Mouse (Mus musculus) liver, embryonic 14.5 days (tissue): ENCODE results near the gene Ttc41. TPM values are rescaled to one million over a fixed set of nuclear protein-coding genes. Genes with fewer than 3 reads are reported as not detected.

ENCODE experiments used
- ATAC-seq: fragments of 200-750 bp; cut with Nextera tagmentation; 2 replicates; pipeline ENCODE4 v1.8.0; 2017; ENCODE audit warnings: moderate number of reproducible peaks, mild to moderate bottlenecking, moderate library complexity; ENCODE audit not compliant: insufficient read depth
- DNase-seq, 3 experiments: peaks; one replicate each; pipeline ENCODE4 v3.0.0-alpha.2; 2012 to 2013; ENCODE audit warnings: low read depth in 3 of 3, low spot score in 3 of 3
- H3K27ac ChIP-seq: fragments of 300-500 bp; sonication (generic); 2 replicates; pipeline ENCODE4 v1.5.1; 2014; ENCODE audit warnings: moderate library complexity, mild to moderate bottlenecking, control low read depth, inconsistent platforms
- H3K27me3 ChIP-seq: fragments of 300-500 bp; sonication (generic); 2 replicates; pipeline ENCODE4 v1.6.1; 2014; ENCODE audit warnings: mild to moderate bottlenecking, low read length, moderate library complexity; ENCODE audit not compliant: control insufficient read depth, insufficient read depth
- H3K36me3 ChIP-seq: fragments of 300-500 bp; sonication (generic); replicated peaks from 2 replicates; pipeline ENCODE4 v1.6.1; 2014; ENCODE audit warnings: low read depth; ENCODE audit not compliant: control insufficient read depth, insufficient read depth
- H3K4me1 ChIP-seq, 2 experiments: fragments of 200-500 bp in 1 of 2; fragments of 300-500 bp in 1 of 2; sonication (generic) in 1 of 2; replicated peaks; 2 replicates each; pipeline ENCODE4 v1.6.1; 2012 to 2014; ENCODE audit warnings: antibody characterized with exemption in 1 of 2, inconsistent platforms in 1 of 2, low read length in 1 of 2; ENCODE audit not compliant: control insufficient read depth in 2 of 2, insufficient read depth in 2 of 2
- H3K4me2 ChIP-seq: fragments of 300-500 bp; sonication (generic); 2 replicates; pipeline ENCODE4 v1.6.1; 2014; ENCODE audit warnings: low read depth, mild to moderate bottlenecking, control low read depth, moderate library complexity
- H3K4me3 ChIP-seq, 2 experiments: fragments of 200-500 bp in 1 of 2; fragments of 300-500 bp in 1 of 2; sonication (generic) in 1 of 2; 2 replicates each; pipeline ENCODE4 v1.5.1; 2012 to 2014; ENCODE audit warnings: low read depth in 2 of 2, low read length in 2 of 2, mild to moderate bottlenecking in 2 of 2, control low read depth in 1 of 2, inconsistent platforms in 1 of 2, moderate library complexity in 1 of 2; ENCODE audit not compliant: insufficient read depth in 1 of 2
- H3K9ac ChIP-seq: fragments of 300-500 bp; sonication (generic); replicated peaks from 2 replicates; pipeline ENCODE4 v1.6.1; 2014; ENCODE audit warnings: mild to moderate bottlenecking, control low read depth, moderate library complexity
- H3K9me3 ChIP-seq: fragments of 300-500 bp; sonication (generic); 2 replicates; pipeline ENCODE4 v1.6.1; 2016; ENCODE audit warnings: low read length, mixed read lengths; ENCODE audit not compliant: control insufficient read depth
- CTCF ChIP-seq: IDR thresholded peaks from 2 replicates; pipeline ENCODE4 v1.5.1; 2016; ENCODE audit warnings: antibody characterized with exemption, low read depth, control low read depth
- EP300 ChIP-seq: IDR thresholded peaks from 2 replicates; pipeline ENCODE4 v1.6.1; 2016; ENCODE audit warnings: antibody characterized with exemption, low read depth
- WGBS: fragments of 180-500 bp; shearing (Covaris S2); extraction: QIAGEN DNeasy Blood & Tissue Kit; methylation state at CpG from one replicate; pipeline ENCODE4 v1.1.7; 2014; ENCODE audit not compliant: insufficient replicate concordance; 5-methylcytosine and 5-hydroxymethylcytosine counted together
- microRNA-seq: library from miRNA; unstranded; fragments of <30 nt; microRNA quantifications from one replicate; pipeline ENCODE4, GENCODE M21; 2016
- polyA plus RNA-seq, 2 experiments: library from polyadenylated mRNA; depleted of rRNA in 1 of 2; stranded (reverse) in 1 of 2; unstranded in 1 of 2; fragments of >200 nt; fragmentation: Nextera tagmentation in 1 of 2; extraction: Ambion mirVana in 1 of 2; gene quantifications; 2 replicates each; pipeline versions ENCODE4 v1.2.1 to v1.2.3; 2012 to 2014

Ttc41 gene
- polyA plus RNA-seq, 2 experiments = 0.39 to 1.0 TPM

DNA sequence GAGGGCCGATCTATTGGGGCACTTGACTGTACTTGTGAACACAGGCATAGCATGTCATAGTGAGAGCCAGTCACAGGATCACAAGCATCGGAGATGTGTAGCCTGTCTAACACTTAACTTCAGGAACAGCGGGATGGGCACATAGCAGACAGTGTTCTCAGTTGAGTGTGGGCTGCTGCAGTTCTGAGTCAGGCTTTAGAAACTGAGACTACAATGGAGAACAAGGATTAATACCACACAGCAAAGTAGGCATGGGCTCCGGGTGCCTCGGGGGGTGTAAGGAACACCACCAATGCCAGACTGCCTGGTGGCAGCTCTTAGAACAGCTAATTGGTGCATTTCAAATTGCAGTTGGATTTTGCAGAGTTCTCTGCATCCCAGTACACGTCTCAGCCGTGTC, 115.4 kb downstream of the Ttc41 start:
- WGBS = 77% methylated on average over 7 of the region's 7 CpGs
- H3K36me3 ChIP-seq = no peaks in the 10 kb centered on the region
- DNase-seq (no peak), ATAC-seq (no peak)
- 0 out of 4 replicates have a peak, but pooled peaks cover 0 to 6% of the 10 kb centered on the region in 2 experiments for H3K4me1 ChIP-seq
- no peak overlapping the region for H3K4me2 ChIP-seq
- H3K9ac ChIP-seq = no peak overlapping the region
- TF ChIP-seq CTCF (no peak), EP300 (no peak)
- H3K27me3 ChIP-seq = no peaks in the 10 kb centered on the region
- no peak overlapping the region for H3K27ac ChIP-seq
- H3K9me3 ChIP-seq = no peaks in the 10 kb centered on the region
- no peak overlapping the region for H3K4me3 ChIP-seq

- no peak overlapping the region for H3K4me3 ChIP-seq
- 0 out of 4 replicates have a peak, but pooled peaks cover 0 to 3% of the 10 kb centered on the region in 2 experiments for H3K4me1 ChIP-seq
- H3K4me2 ChIP-seq = no peak overlapping the region
- no peaks in the 10 kb centered on the region for H3K36me3 ChIP-seq
- no peak for DNase-seq
- H3K27me3 ChIP-seq = no peaks in the 10 kb centered on the region
- 85% methylated on average over 6 of the region's 6 CpGs for WGBS
- H3K9me3 ChIP-seq = no peaks in the 10 kb centered on the region
- TF ChIP-seq CTCF (no peak), EP300 (no peak)
- H3K27ac ChIP-seq = no peak overlapping the region
- H3K9ac ChIP-seq = no peak overlapping the region
- ATAC-seq = no peak
Measured at GRCm38 (mm10) chr10:86824093-86824492, 118.5 kb downstream of the Ttc41 start.

GRCm38 (mm10) chr10:86824871-86825270, 119.3 kb downstream of the Ttc41 start:
- H3K36me3 ChIP-seq = no peaks in the 10 kb centered on the region
- DNase-seq (no peak), ATAC-seq (no peak)
- no peaks in the 10 kb centered on the region for H3K4me1 ChIP-seq
- H3K27me3 ChIP-seq = no peaks in the 10 kb centered on the region
- no peak overlapping the region for H3K27ac ChIP-seq
- H3K9ac ChIP-seq = no peak overlapping the region
- no peak overlapping the region for H3K4me2 ChIP-seq
- 82% methylated on average over 14 of the region's 14 CpGs for WGBS
- no peak overlapping the region for H3K4me3 ChIP-seq
- H3K9me3 ChIP-seq = no peaks in the 10 kb centered on the region
- TF ChIP-seq CTCF = no peak
- TF ChIP-seq EP300 = no peak

- TF ChIP-seq EP300 = no peak
- no peak for TF ChIP-seq CTCF
- WGBS = 77% methylated on average over 10 of the region's 10 CpGs
- no peak overlapping the region for H3K27ac ChIP-seq
- DNase-seq (no peak), ATAC-seq (no peak)
- H3K9me3 ChIP-seq = no peaks in the 10 kb centered on the region
- H3K27me3 ChIP-seq = no peaks in the 10 kb centered on the region
- H3K4me1 ChIP-seq = no peaks in the 10 kb centered on the region
- H3K9ac ChIP-seq = no peak overlapping the region
- H3K36me3 ChIP-seq = no peaks in the 10 kb centered on the region
- no peak overlapping the region for H3K4me2 ChIP-seq
- no peak overlapping the region for H3K4me3 ChIP-seq
Measured at GRCm38 (mm10) chr10:86825871-86826522, 120.4 kb downstream of the Ttc41 start.

Small RNAs within 50 kb of the gene (microRNA-seq; reads per million reads assigned to microRNA genes)
- gene Gm25745 = 5.9 reads per million, percentile 10 among the genes with 10 or more reads in this experiment

Other genes with a start within 250 kb of the Ttc41 start
- gene Syn3, start 206.9 kb upstream of the Ttc41 start, polyA plus RNA-seq (2012; rRNA removed) = 0.10 and 0.11 TPM in 2 replicates
- gene Syn3, start 206.9 kb upstream of the Ttc41 start, polyA plus RNA-seq (2014; fragmentation: Nextera tagmentation; extraction: Ambion mirVana) = 0.14 and 0.15 TPM in 2 replicates
- 62.3 and 140 TPM in 2 replicates for gene Hsp90b1, start 302 bp upstream of the Ttc41 start, polyA plus RNA-seq (2012; rRNA removed)
- 214 and 222 TPM in 2 replicates for gene Hsp90b1, start 302 bp upstream of the Ttc41 start, polyA plus RNA-seq (2014; fragmentation: Nextera tagmentation; extraction: Ambion mirVana)
- gene Gm49358, start 58.2 kb downstream of the Ttc41 start, polyA plus RNA-seq (2012; rRNA removed) = not detected in 2 replicates
- gene Gm49358, start 58.2 kb downstream of the Ttc41 start, polyA plus RNA-seq (2014; fragmentation: Nextera tagmentation; extraction: Ambion mirVana) = not detected in 2 replicates
- 0.89 and 0.95 TPM in 2 replicates for gene Nt5dc3, start 73.2 kb downstream of the Ttc41 start, polyA plus RNA-seq (2012; rRNA removed)
- gene Nt5dc3, start 73.2 kb downstream of the Ttc41 start, polyA plus RNA-seq (2014; fragmentation: Nextera tagmentation; extraction: Ambion mirVana) = 0.33 and 0.46 TPM in 2 replicates